Mouse (Mus musculus): Measurements from ENCODE around the gene Grin3b.

GRCm38 (mm10) chr10:79934794-79935569, 35.5 kb upstream of the Grin3b start:
- no peak for TF ChIP-seq CTCF (IDR thresholded peaks at IDR 0.05; ENCODE audit: low read depth, low read length)
- TF ChIP-seq POLR2A (IDR thresholded peaks at IDR 0.05; ENCODE audit: borderline replicate concordance, low read depth, low read length), result no peak
